Mouse (Mus musculus) kidney, adult 2 months (tissue): ENCODE measurements at regions not wholly inside any gene's neighbourhood (a gene's known extent, or its start where the extent isn't known, plus 50 kb on each side); places are given as distances from the start of the nearest gene placed in this dataset.

Experiments
- CTCF ChIP-seq: fragments of 200-500 bp; conservative IDR thresholded peaks from 2 replicates; pipeline ENCODE4 v1.5.1; 2011; ENCODE audit warnings: low read depth, mild to moderate bottlenecking, control low read depth, low read length, moderate library complexity, mixed read lengths; ENCODE audit not compliant: insufficient read depth, insufficient read length
- POLR2A ChIP-seq: fragments of 200-500 bp; IDR thresholded peaks from one replicate; pipeline ENCODE4 v1.6.1; 2011; ENCODE audit warnings: low read depth, low read length, control low read depth

- no peak for TF ChIP-seq CTCF
- no peak for TF ChIP-seq POLR2A
Observed at GRCm38 (mm10) chr3:101661184-101661992, 56.9 kb upstream of the Atp1a1 start.
